Mouse (Mus musculus) embryo, embryonic 11.5 days (tissue): Measurements from ENCODE around the gene Arg2.
"Not testable (repeated sequence)": the region's sequence is repeated elsewhere in the genome, so short reads cannot be mapped to it uniquely, and the experiment has no call there.

Experiments used
- DNase-seq: peaks from one replicate; pipeline ENCODE4 v3.0.0-alpha.2; 2012; ENCODE audit warnings: low read depth, low spot score

Arg2 gene

GRCm38 (mm10) chr12:79171269-79171995 is 40.9 kb downstream of the Arg2 start:
- peak; percentile 0 for DNase-seq

- peak; percentile 76 for DNase-seq
Measured at GRCm38 (mm10) chr12:79172019-79172941, 41.7 kb downstream of the Arg2 start, which contains the start of gene Vti1b. Gene Vti1b (minus strand): TSS chr12:79172667.

DNA sequence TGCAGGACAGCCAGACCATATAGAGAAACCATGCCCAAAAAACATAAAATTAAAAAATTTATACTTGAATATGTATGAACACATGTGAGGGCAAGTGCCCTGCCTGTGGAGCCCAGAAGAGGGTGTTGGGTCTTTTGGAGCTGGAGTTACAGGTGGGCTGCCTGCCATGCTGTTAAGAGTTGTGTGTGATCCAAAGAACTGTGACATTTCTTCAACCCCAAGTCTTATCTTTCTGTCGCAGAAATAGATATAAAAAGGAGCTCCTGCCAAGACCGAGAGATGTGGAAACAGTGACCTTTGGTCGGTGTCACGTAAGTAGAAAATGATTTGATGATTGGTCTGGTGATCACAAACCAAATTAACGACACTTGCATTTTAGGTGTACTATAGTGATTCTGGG is 43.1 kb downstream of the Arg2 start:
- DNase-seq: no peak

DNA sequence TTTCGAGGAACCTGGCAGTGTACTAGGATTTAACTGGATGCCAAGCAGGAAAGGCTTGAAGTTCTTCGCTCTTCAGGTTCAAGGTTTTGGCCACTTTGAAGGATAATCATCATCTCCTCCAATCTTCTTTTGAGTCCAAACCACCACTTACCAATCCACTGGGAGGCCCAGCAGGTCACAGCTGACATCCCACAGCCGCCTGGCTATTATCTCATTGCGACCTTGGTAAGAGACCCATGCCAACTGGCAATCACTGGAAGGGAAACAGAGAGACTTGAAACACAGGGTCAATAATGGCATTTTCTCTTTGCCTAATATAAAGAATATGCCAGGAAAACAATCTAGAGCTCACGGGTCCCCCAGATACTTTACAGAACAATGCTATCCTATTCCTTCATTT is 45.4 kb downstream of the Arg2 start:
- DNase-seq: no peak

DNA sequence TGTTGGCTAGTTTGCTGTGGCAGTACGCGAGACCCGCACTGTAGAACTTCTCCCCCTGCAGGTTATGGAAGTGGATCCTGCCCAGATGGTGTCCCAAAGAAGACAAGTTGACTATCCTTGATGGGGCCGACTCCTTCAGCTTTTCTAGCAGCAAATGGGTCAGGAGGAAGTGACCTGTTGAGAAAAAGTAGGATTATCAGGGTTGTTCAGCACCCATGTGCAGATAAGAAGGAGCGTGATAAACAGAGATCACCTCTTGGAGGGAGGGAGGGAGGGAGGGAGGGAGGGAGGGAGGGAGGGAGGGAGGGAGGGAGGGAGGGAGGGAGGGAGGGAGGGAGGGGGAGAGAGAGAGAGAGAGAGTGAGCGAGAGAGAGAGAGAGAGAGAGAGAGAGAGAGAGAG is 54.6 kb downstream of the Arg2 start:
- not testable (repeated sequence) for DNase-seq

DNA sequence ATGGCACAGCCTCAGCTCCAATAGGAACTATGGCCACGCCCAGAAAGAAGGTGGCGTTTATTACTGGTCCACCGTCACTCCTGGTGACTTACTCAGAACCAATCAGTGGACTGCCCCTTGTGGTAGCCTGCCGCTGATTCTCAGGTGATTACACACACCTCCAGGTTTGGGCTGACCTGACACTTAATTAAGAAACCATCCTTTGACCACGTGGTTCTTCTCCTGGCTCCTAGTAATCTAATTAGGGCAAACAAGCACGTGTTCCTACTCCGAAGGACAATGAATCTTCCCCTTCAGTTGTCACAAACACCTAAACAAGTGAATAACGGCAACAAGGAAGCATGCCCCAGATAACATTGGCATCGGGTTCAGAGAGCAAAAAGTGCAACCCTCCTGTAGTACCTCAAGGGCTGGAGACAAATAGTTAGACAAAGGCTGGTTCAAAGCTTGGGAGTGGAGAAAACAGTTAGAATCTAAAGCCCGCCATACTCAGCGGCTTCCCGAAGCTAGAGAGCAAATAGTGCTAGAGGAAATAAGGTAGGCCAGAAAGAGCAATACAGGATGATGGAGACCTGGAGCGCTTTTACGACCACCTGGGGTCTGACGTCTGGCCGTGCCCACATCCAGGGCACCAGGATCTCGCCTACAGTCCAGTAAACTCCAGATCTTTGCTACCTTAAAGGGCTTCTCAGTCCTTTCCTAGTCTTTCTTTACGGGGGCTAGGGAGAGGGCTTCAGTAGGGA is 60.5 kb downstream of the Arg2 start:
- DNase-seq: peak; percentile 54

DNA sequence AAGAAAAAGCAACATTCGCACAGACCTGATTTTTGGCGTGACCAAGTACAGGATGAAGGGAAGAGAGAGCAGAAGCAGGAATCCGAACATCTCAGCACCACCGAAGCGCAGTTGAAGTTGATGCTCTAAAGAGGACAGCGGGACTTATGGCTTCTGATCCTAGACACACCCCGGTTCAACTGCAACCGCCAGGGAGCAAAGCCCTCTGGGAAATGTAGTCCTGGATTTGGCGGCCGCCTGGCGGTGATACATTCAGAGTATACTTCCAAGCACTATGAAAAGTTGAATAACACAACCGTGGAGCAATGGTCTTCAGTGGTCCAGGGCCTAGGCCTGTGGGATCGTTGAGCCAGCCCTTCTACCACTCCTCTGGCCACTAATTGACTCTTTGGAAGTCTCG is 61.1 kb downstream of the Arg2 start:
- peak; percentile 64 for DNase-seq

GRCm38 (mm10) chr12:79192193-79192592 is 61.6 kb downstream of the Arg2 start, which contains the start of gene Rdh11:
Gene Rdh11 (minus strand): TSS chr12:79192293.
- no peak for DNase-seq

GRCm38 (mm10) chr12:79193441-79193840 is 62.9 kb downstream of the Arg2 start:
- DNase-seq: peak; percentile 70

GRCm38 (mm10) chr12:79197105-79197504 is 66.5 kb downstream of the Arg2 start:
- DNase-seq: no peak

DNA sequence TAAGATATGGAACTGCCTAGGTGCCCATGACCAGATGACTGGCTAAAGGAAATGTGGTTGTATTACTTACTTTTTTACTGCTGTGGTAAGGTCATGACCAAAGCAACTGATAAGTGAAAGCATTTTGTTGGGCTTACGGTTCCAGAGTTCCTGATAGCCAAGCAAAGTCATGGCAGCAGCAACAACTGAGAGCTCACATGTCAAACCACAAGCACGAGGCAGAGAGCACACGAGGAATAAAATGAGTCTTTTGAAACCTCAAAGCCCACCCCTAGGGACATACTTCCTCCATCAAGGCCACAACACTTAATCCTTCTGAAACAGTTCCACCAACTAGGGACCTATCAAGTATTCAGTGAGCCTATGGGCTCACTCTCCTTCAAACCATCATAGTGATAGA is 71.3 kb downstream of the Arg2 start:
- no peak for DNase-seq
